Mouse (Mus musculus) embryo, embryonic 11.5 days (tissue): ENCODE results near the gene Ankrd2.

ENCODE experiments used
- DNase-seq: peaks from one replicate; pipeline ENCODE4 v3.0.0-alpha.2; 2012; ENCODE audit warnings: low read depth, low spot score

The Ankrd2 gene

DNA sequence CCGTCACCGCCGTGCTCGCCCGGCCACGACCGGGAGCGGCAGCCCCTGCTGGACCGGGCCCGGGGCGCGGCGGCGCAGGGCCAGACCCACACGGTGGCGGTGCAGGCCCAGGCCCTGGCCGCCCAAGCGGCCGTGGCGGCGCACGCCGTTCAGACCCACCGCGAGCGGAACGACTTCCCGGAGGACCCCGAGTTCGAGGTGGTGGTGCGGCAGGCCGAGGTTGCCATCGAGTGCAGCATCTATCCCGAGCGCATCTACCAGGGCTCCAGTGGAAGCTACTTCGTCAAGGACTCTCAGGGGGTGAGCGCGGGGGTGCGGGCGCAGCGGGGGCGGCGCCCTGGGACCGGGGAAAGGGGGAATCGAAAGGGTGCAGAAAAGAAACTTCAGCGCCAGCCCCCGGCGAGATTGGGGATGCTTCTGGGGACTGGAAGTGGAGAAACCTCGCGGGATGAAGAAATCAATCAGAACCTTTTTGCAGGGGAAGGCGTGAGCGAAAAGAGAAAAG is 54.9 kb downstream of the Ankrd2 start:
- DNase-seq = peak; percentile 26
